Mouse (Mus musculus) liver, embryonic 14.5 days (tissue): Measurements from ENCODE around the gene Pla2r1.

Experiments used
- CTCF ChIP-seq: IDR thresholded peaks from 2 replicates; pipeline ENCODE4 v1.5.1; 2016; ENCODE audit warnings: antibody characterized with exemption, low read depth, control low read depth
- EP300 ChIP-seq: IDR thresholded peaks from 2 replicates; pipeline ENCODE4 v1.6.1; 2016; ENCODE audit warnings: antibody characterized with exemption, low read depth

GRCm38 (mm10) chr2:60452376-60452775 is 100.7 kb downstream of the Pla2r1 start:
- no peak for TF ChIP-seq CTCF
- no peak for TF ChIP-seq EP300
